Mouse (Mus musculus) frontal cortex, postnatal 36 days (tissue): ENCODE results near the gene Ap1m2.
A peak's percentile ranks its signal among the peaks of the same experiment; 100 is the strongest.

Experiments
- DNase-seq, 2 experiments: peaks; one replicate each; pipeline ENCODE4 v3.0.0; 2022; ENCODE audit warnings: low spot score in 2 of 2

Ap1m2 gene

GRCm38 (mm10) chr9:21312134-21312533 is at the start of gene Ap1m2:
Ap1m2 (minus strand) TSS chr9:21312337.
- no peak for DNase-seq

GRCm38 (mm10) chr9:21356981-21357718 is 45.0 kb upstream of the Ap1m2 start:
- peak; percentile 46 to 77 for DNase-seq

GRCm38 (mm10) chr9:21354796-21355195 is 42.7 kb upstream of the Ap1m2 start:
- no peak for DNase-seq

- no peak for DNase-seq
These were observed 41.2 kb upstream of the Ap1m2 start for GRCm38 (mm10) chr9:21353373-21353686.

- no peak for DNase-seq
These were observed 40.6 kb upstream of the Ap1m2 start for GRCm38 (mm10) chr9:21352463-21353372.

GRCm38 (mm10) chr9:21351702-21352377 is 39.7 kb upstream of the Ap1m2 start:
- DNase-seq, result no peak

GRCm38 (mm10) chr9:21351178-21351577 is 39.0 kb upstream of the Ap1m2 start:
- DNase-seq, result no peak

- DNase-seq, result no peak
These were observed 36.0 kb upstream of the Ap1m2 start for GRCm38 (mm10) chr9:21348152-21348551.

GRCm38 (mm10) chr9:21346627-21347365 is 34.7 kb upstream of the Ap1m2 start:
- DNase-seq, result no peak

- DNase-seq, result no peak
These were observed 28.3 kb upstream of the Ap1m2 start for GRCm38 (mm10) chr9:21340411-21340810.

GRCm38 (mm10) chr9:21337652-21338051 is 25.5 kb upstream of the Ap1m2 start:
- DNase-seq, result no peak

- no peak for DNase-seq
These were observed 24.4 kb upstream of the Ap1m2 start for GRCm38 (mm10) chr9:21336491-21336890.

- no peak for DNase-seq
These were observed 23.3 kb upstream of the Ap1m2 start for GRCm38 (mm10) chr9:21335391-21335790.

GRCm38 (mm10) chr9:21334747-21335146 is 22.6 kb upstream of the Ap1m2 start:
- no peak for DNase-seq

GRCm38 (mm10) chr9:21333523-21333922 is 21.4 kb upstream of the Ap1m2 start:
- no peak for DNase-seq

- no peak for DNase-seq
These were observed 20.3 kb upstream of the Ap1m2 start for GRCm38 (mm10) chr9:21332161-21333061.

GRCm38 (mm10) chr9:21331365-21332140 is 19.4 kb upstream of the Ap1m2 start:
- DNase-seq, result no peak

- no peak for DNase-seq
These were observed 17.7 kb upstream of the Ap1m2 start for GRCm38 (mm10) chr9:21329699-21330289.

- DNase-seq, result no peak
These were observed 16.9 kb upstream of the Ap1m2 start for GRCm38 (mm10) chr9:21329041-21329440.
